Mouse (Mus musculus) midbrain, postnatal 0 days (tissue): ENCODE results near the gene Stx6. TPM values are rescaled to one million over a fixed set of nuclear protein-coding genes. Genes with fewer than 3 reads are reported as not detected.

Experiments used
- ATAC-seq: fragments of 200-750 bp; cut with Nextera tagmentation; 2 replicates; pipeline ENCODE4 v1.8.0; 2017; ENCODE audit warnings: moderate number of reproducible peaks, mild to moderate bottlenecking, moderate TSS enrichment, moderate library complexity; ENCODE audit not compliant: low FRiP score
- DNase-seq: peaks from one replicate; pipeline ENCODE4 v3.0.0-alpha.2; 2015; ENCODE audit warnings: low spot score
- H3K27ac ChIP-seq: fragments of 300-500 bp; sonication (generic); 2 replicates; pipeline ENCODE4 v1.5.1; 2014; ENCODE audit warnings: low read depth, mild to moderate bottlenecking, low read length, mixed read lengths
- H3K27me3 ChIP-seq: fragments of 300-500 bp; sonication (generic); 2 replicates; pipeline ENCODE4 v1.6.1; 2014; ENCODE audit warnings: low read length, control low read depth, mixed read lengths; ENCODE audit not compliant: insufficient read depth
- H3K36me3 ChIP-seq: fragments of 300-500 bp; sonication (generic); 2 replicates; pipeline ENCODE4 v1.6.1; 2014; ENCODE audit warnings: low read length, control low read depth, mixed read lengths; ENCODE audit not compliant: insufficient read depth
- H3K4me1 ChIP-seq: fragments of 300-500 bp; sonication (generic); 2 replicates; pipeline ENCODE4 v1.6.1; 2014; ENCODE audit warnings: mild to moderate bottlenecking, control low read depth, antibody characterized with exemption, low read length, mixed read lengths; ENCODE audit not compliant: insufficient read depth
- H3K4me2 ChIP-seq: fragments of 300-500 bp; sonication (generic); 2 replicates; pipeline ENCODE4 v1.6.1; 2014; ENCODE audit warnings: low read depth, mild to moderate bottlenecking, low read length, mixed read lengths; ENCODE audit not compliant: poor library complexity, severe bottlenecking
- H3K4me3 ChIP-seq: fragments of 300-500 bp; sonication (generic); 2 replicates; pipeline ENCODE4 v1.5.1; 2014; ENCODE audit warnings: low read depth, mild to moderate bottlenecking, low read length, moderate library complexity
- H3K9ac ChIP-seq: fragments of 300-500 bp; sonication (generic); replicated peaks from 2 replicates; pipeline ENCODE4 v1.6.1; 2014; ENCODE audit warnings: mild to moderate bottlenecking, low read length, moderate library complexity, mixed read lengths; ENCODE audit not compliant: poor library complexity, severe bottlenecking
- H3K9me3 ChIP-seq: fragments of 300-500 bp; sonication (generic); 2 replicates; pipeline ENCODE4 v1.6.1; 2016; ENCODE audit warnings: low read length, control low read depth
- CTCF ChIP-seq: IDR thresholded peaks from 2 replicates; pipeline ENCODE4 v1.5.1; 2016; ENCODE audit warnings: antibody characterized with exemption, mild to moderate bottlenecking
- whole genome bisulfite sequencing: fragments of 180-500 bp; shearing (Covaris S2); extraction: QIAGEN DNeasy Blood & Tissue Kit; methylation state at CpG from one replicate; pipeline ENCODE4 v1.1.7; 2014; 5-methylcytosine and 5-hydroxymethylcytosine counted together
- polyA plus RNA-seq: library from polyadenylated mRNA; unstranded; fragments of >200 nt; fragmentation: Nextera tagmentation; extraction: Ambion mirVana; gene quantifications from 2 replicates; pipeline ENCODE4 v1.2.1, GENCODE M21; 2015
- total RNA-seq: library from RNA; depleted of rRNA; stranded (reverse); fragments of >200 nt; gene quantifications from 2 replicates; pipeline ENCODE4 v1.2.3, GENCODE M21; 2014

Gene Stx6
- total and polyA plus RNA-seq, 2 experiments from 2014 or later, result 81.8 to 86.8 TPM

DNA sequence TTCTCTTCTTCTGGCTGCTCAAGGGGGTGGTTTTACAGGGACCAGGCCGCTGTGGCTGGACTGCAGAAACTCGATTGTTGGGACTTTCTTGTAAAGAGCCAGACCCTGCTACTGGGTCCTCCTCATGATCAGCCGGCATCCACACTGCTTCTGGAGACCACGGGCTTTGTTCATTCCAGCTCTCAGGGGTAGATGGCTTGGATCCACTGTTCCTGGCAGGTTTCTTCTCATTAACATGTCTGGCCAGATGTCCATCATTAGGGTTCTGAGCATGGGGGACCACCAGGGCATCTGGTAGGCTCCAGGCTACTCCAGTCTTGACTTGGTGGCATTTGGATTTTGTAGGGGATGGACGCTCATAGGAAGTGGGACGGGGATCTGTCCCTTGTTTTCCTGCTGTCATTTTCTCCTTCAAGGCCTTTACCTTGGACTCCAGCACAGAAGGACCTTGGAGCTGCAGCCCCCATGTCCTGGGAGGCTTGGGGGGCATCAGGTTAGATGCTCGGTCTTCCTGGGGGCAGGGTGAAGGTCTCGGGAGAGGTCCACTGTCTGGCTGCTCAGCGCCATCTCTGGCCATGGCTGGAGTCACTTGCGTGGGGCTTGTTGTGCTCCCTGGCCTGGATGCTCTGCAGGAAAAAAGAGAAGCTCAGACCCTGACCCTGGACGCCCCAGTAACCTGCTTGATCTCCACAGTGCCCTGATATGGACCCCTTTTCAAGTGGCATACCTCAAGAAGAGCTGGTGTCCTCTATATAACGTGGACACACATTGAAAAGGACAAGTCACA lies 83.4 kb downstream of the Stx6 start:
- TF ChIP-seq CTCF, result no peak
- DNase-seq (no peak), ATAC-seq (no peak)
- no peak overlapping the region for H3K9ac ChIP-seq
- WGBS, result 77% methylated on average over 12 of the region's 12 CpGs
- no peak overlapping the region for H3K4me2 ChIP-seq
- H3K4me3 ChIP-seq, result no peak overlapping the region
- H3K36me3 ChIP-seq, result no peaks in the 10 kb centered on the region
- peaks cover 14% of the 10 kb centered on the region; the same call in 1 of the 2 replicates for H3K27me3 ChIP-seq
- no peaks in the 10 kb centered on the region for H3K9me3 ChIP-seq
- H3K4me1 ChIP-seq, result peaks cover 2% of the 10 kb centered on the region; the same call in 1 of the 2 replicates
- no peak overlapping the region for H3K27ac ChIP-seq

DNA sequence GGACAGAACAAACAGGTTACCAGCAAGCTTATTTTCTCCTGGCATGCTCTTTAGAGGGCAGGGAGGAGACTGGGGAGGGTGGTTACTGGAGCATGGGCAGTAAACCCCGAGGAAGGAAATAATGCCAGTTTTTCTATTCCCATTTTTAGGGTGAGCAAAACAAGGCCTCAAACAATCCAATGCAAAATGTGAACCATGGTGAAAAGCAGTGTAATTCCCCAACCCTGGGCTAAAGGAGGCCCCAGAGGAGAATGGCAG lies 83.9 kb downstream of the Stx6 start:
- no peak overlapping the region for H3K4me2 ChIP-seq
- WGBS, result 44% methylated on average over 1 of the region's 1 CpGs

DNA sequence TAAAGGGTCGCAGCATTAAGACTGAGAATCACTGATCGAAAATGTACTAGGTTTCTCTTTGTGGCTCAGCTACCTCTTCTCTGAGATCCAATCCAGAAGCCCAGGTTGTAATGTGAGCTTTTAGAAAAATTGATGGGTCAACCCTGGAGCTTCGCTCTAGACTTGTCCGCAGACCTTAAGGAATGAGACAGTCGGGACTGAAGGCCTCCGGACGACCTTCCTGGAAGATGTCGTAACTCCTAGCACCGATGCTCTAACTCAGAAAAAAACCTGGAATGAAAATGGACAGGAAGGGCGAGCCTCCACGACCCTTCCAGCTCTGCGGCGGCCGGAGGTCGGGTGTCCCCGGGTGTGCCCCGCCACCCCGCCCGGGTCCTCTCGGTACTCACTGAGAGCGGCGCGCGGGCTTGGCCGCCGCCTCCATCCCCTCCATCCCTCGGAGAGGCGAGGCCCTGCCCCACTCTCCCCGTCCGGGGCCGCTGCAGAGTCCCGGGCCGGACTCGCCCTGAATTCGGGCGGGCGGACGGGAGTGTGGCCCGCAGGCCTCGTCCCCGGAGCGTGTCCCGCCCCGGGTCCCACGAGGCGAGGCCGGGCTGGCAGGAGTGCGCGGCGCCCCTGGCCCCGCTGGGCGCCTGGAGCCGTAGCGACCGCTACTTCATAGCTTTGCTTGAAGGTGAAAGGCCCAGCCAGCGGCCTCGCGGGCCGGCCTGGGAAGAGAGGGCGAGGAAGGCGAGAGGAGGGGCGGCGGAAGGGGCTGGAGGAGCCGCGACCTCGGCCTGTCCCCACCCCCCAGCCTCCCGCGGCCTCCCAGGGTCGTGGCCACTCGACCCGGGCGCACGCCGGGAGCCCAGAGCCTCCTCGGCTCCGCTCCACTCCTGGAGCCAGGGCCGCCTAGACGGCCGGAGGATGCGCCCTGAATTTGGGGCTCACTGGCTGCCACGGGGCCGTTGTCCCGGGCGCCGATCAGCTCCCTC lies 85.6 kb downstream of the Stx6 start, which contains the start of gene BC034090:
Gene BC034090, minus strand, starts transcription at position 648 of the 974 bp plus-strand sequence.
- no peak for DNase-seq
- H3K4me3 ChIP-seq, result peak within 1 kb of the TSS; percentile 40
- H3K36me3 ChIP-seq, result no peaks in the 10 kb centered on the region
- H3K27ac ChIP-seq, result no peak within 1 kb of the TSS
- no peak for TF ChIP-seq CTCF
- H3K4me2 ChIP-seq, result peak within 1 kb of the TSS; percentile 64
- peaks cover 14% of the 10 kb centered on the region; the same call in 1 of the 2 replicates for H3K27me3 ChIP-seq
- 5% methylated on average over 64 of the region's 85 CpGs for WGBS
- ATAC-seq, result peak; percentile 61
- H3K9me3 ChIP-seq, result no peaks in the 10 kb centered on the region
- H3K9ac ChIP-seq, result peak within 1 kb of the TSS; percentile 64
- no peaks in the 10 kb centered on the region for H3K4me1 ChIP-seq

More for the DNA sequence above, 83.9 kb downstream of the Stx6 start:
- Histone ChIP-seq H3K9me3 (no peaks in the 10 kb centered on the region), H3K36me3 (no peaks in the 10 kb centered on the region), H3K27ac (no peak overlapping the region), H3K4me1 (no peaks in the 10 kb centered on the region), H3K27me3 (peaks cover 14% of the 10 kb centered on the region; the same call in 1 of the 2 replicates), H3K9ac (no peak overlapping the region), H3K4me3 (no peak overlapping the region)
- no peak for ATAC-seq
- no peak for TF ChIP-seq CTCF
- no peak for DNase-seq

DNA sequence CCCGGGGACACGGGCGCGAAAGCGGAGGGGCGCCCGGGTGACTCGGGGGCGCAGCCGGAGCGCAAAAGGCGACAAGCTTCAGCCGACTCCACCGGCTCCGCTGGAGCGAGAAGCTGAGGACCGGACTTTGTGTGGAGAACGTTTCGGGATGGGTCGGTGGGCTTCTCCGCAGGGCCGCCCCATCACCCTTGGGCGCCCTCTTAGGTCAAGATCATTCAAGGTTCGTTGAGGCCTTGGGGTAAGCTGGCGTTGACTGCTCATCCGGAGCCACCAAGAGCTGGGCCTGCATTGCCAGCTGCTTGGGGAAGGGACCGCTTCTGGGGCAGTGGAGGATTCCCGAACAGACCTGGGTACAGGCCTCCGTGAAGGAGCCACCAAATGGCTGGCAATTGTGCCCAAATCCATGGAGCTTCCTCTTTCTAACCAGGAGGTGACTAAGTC lies 86.3 kb downstream of the Stx6 start:
- peaks cover 14% of the 10 kb centered on the region; the same call in 1 of the 2 replicates for H3K27me3 ChIP-seq
- H3K4me3 ChIP-seq, result peak overlapping the region; percentile 40
- H3K4me1 ChIP-seq, result no peaks in the 10 kb centered on the region
- H3K36me3 ChIP-seq, result no peaks in the 10 kb centered on the region
- no peak for DNase-seq
- no peak for TF ChIP-seq CTCF
- peak overlapping the region; percentile 64 for H3K9ac ChIP-seq
- 12% methylated on average over 26 of the region's 29 CpGs for WGBS
- H3K9me3 ChIP-seq, result no peaks in the 10 kb centered on the region
- H3K27ac ChIP-seq, result no peak overlapping the region
- peak overlapping the region; percentile 64 for H3K4me2 ChIP-seq
- ATAC-seq, result no peak

DNA sequence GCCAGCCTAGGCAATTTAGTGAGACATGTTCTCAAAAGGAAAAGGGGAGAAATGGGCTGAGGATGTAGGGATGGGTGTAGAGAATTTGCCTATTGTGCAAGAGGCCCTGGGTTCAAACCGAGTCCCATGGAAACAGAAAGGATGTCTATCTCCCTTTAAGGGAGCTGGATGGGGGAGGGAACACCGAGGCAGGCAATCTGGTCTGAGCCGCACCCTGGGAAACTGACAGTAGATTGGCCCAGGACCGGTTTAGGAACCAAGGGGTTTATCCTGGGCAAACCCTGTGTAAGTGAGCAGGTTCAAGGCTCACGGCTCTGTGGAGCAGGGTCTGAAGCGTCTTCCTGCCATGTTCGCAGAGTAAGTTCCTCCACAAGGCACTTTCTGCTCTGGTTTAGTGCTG lies 87.0 kb downstream of the Stx6 start:
- no peak overlapping the region for H3K4me2 ChIP-seq

More for the DNA sequence above, 87.0 kb downstream of the Stx6 start:
- Histone ChIP-seq H3K9me3 (no peaks in the 10 kb centered on the region), H3K4me1 (no peaks in the 10 kb centered on the region), H3K4me3 (no peak overlapping the region), H3K36me3 (no peaks in the 10 kb centered on the region), H3K9ac (no peak overlapping the region), H3K27ac (no peak overlapping the region), H3K27me3 (peaks cover 14% of the 10 kb centered on the region; the same call in 1 of the 2 replicates)
- no peak for TF ChIP-seq CTCF
- ATAC-seq, result no peak
- WGBS, result 67% methylated on average over 7 of the region's 7 CpGs
- no peak for DNase-seq
